Mouse (Mus musculus) gastrocnemius, adult 2 months (tissue): ENCODE data around the gene Cox18. TPM values are rescaled to one million over a fixed set of nuclear protein-coding genes. Genes with fewer than 3 reads are reported as not detected.

Experiments used
- DNase-seq: peaks from one replicate; pipeline ENCODE4 v3.0.0; 2022
- H3K27ac ChIP-seq: fragments of 200-600 bp; 2 replicates; pipeline ENCODE4 v1.8.1; 2022; ENCODE audit warnings: mild to moderate bottlenecking
- H3K4me3 ChIP-seq: fragments of 200-600 bp; 2 replicates; pipeline ENCODE4 v1.8.1; 2022; ENCODE audit warnings: mild to moderate bottlenecking, moderate library complexity
- CTCF ChIP-seq: fragments of 200-600 bp; IDR thresholded peaks from 2 replicates; pipeline ENCODE4 v1.8.1; 2022; ENCODE audit warnings: antibody characterized with exemption, mild to moderate bottlenecking, moderate library complexity
- intact Hi-C: fragments of 180-260 bp; cut with DNase I; formaldehyde crosslinking; loops from one replicate; pipeline ENCODE4 v1.15.1; 2025
- total RNA-seq, 2 experiments: library from RNA; stranded (reverse); gene quantifications; 2 replicates each; pipeline ENCODE4 v1.2.3; 2021

Gene Cox18
- total RNA-seq, 2 experiments from 2014 or later: 8.1 to 11.0 TPM

- intact Hi-C loops: no loop called here
- no peak overlapping the region for H3K27ac ChIP-seq
- no peak for TF ChIP-seq CTCF
- no peak for DNase-seq
- no peak overlapping the region for H3K4me3 ChIP-seq
Observed at GRCm38 (mm10) chr5:90217791-90218190, 6.0 kb downstream of the Cox18 start.

GRCm38 (mm10) chr5:90217226-90217625, 6.6 kb downstream of the Cox18 start:
- intact Hi-C loops: no loop called here
- Histone ChIP-seq H3K27ac (no peak overlapping the region), H3K4me3 (no peak overlapping the region)
- no peak for TF ChIP-seq CTCF
- no peak for DNase-seq

GRCm38 (mm10) chr5:90213356-90213755, 10.4 kb downstream of the Cox18 start:
- Histone ChIP-seq H3K4me3 (no peak overlapping the region), H3K27ac (no peak overlapping the region)
- TF ChIP-seq CTCF: no peak
- intact Hi-C loops: no loop called here
- no peak for DNase-seq

GRCm38 (mm10) chr5:90203168-90203567, 20.6 kb downstream of the Cox18 start:
- DNase-seq: peak; percentile 27
- H3K27ac ChIP-seq: no peak overlapping the region
- intact Hi-C loops: loop anchor here (2.0 to 5.0 kb wide), 2 partner anchors 179 to 298 kb away; no protein-coding TSS in a partner anchor
- no peak overlapping the region for H3K4me3 ChIP-seq
- TF ChIP-seq CTCF: peak; percentile 92

- intact Hi-C loops: loop anchor here (2.0 to 5.0 kb wide), 2 partner anchors 180 to 298 kb away; no protein-coding TSS in a partner anchor
- no peak for TF ChIP-seq CTCF
- Histone ChIP-seq H3K27ac (no peak overlapping the region), H3K4me3 (no peak overlapping the region)
- DNase-seq: no peak
Observed at GRCm38 (mm10) chr5:90202447-90203117, 21.2 kb downstream of the Cox18 start.

- intact Hi-C loops: loop anchor here (5.0 to 10.0 kb wide), 4 partner anchors 182 to 485 kb away; no protein-coding TSS in a partner anchor
Observed at GRCm38 (mm10) chr5:90199922-90200632, 23.7 kb downstream of the Cox18 start.

GRCm38 (mm10) chr5:90194831-90195230, 29.0 kb downstream of the Cox18 start:
- no peak overlapping the region for H3K27ac ChIP-seq
- intact Hi-C loops: loop anchor here (10.0 kb wide), 3 partner anchors 210 to 480 kb away; no protein-coding TSS in a partner anchor
- H3K4me3 ChIP-seq: no peak overlapping the region
- DNase-seq: peak; percentile 38
- TF ChIP-seq CTCF: peak; percentile 63

More at GRCm38 (mm10) chr5:90199922-90200632, 23.7 kb downstream of the Cox18 start:
- TF ChIP-seq CTCF: no peak
- Histone ChIP-seq H3K4me3 (no peak overlapping the region), H3K27ac (no peak overlapping the region)
- DNase-seq: no peak

GRCm38 (mm10) chr5:90182782-90183181, 41.0 kb downstream of the Cox18 start:
- H3K27ac ChIP-seq: no peak overlapping the region
- DNase-seq: no peak
- H3K4me3 ChIP-seq: no peak overlapping the region
- intact Hi-C loops: no loop called here
- no peak for TF ChIP-seq CTCF

GRCm38 (mm10) chr5:90179094-90179493, 44.7 kb downstream of the Cox18 start:
- no peak for TF ChIP-seq CTCF
- no peak for DNase-seq
- intact Hi-C loops: no loop called here
- Histone ChIP-seq H3K27ac (no peak overlapping the region), H3K4me3 (no peak overlapping the region)

GRCm38 (mm10) chr5:90178116-90178515, 45.7 kb downstream of the Cox18 start:
- H3K27ac ChIP-seq: no peak overlapping the region
- no peak for TF ChIP-seq CTCF
- no peak overlapping the region for H3K4me3 ChIP-seq
- no peak for DNase-seq
- intact Hi-C loops: no loop called here

Other genes starting within 250 kb of the Cox18 start
- 10 to 100 TPM; 48.2 to 55.3 TPM for gene Ankrd17, start 142.6 kb upstream of the Cox18 start, total RNA-seq
- gene Gm9958, start 143.2 kb upstream of the Cox18 start, total RNA-seq: under 1 TPM; 0.47 to 0.56 TPM
- gene Alb, start 236.9 kb upstream of the Cox18 start, total RNA-seq: under 1 TPM in 1 of 2 experiments, not detected in 1; 0.14 TPM